Mouse (Mus musculus) embryonic fibroblast, embryonic 13.5 days (primary cell): ENCODE results near the gene Bhmt2. TPM values are rescaled to one million over a fixed set of nuclear protein-coding genes. Genes with fewer than 3 reads are reported as not detected.

Source experiments
- H3K27ac ChIP-seq: 2 replicates; pipeline ENCODE4 v1.5.1; 2012; ENCODE audit warnings: low read length, control low read depth, inconsistent platforms; ENCODE audit not compliant: insufficient read depth
- H3K4me1 ChIP-seq: 2 replicates; pipeline ENCODE4 v1.6.1; 2011; ENCODE audit warnings: low read length; ENCODE audit not compliant: control insufficient read depth, insufficient read depth
- H3K4me3 ChIP-seq: 2 replicates; pipeline ENCODE4 v1.5.1; 2011; ENCODE audit warnings: mild to moderate bottlenecking, control low read depth, low read length; ENCODE audit not compliant: insufficient read depth
- CTCF ChIP-seq: IDR thresholded peaks from 2 replicates; pipeline ENCODE4 v1.5.1; 2011; ENCODE audit warnings: mild to moderate bottlenecking, control low read depth, low read length, moderate library complexity, borderline replicate concordance; ENCODE audit not compliant: insufficient read depth
- POLR2A ChIP-seq: IDR thresholded peaks from 2 replicates; pipeline ENCODE4 v1.6.1; 2011; ENCODE audit warnings: low read depth, mild to moderate bottlenecking, control low read depth, low read length, moderate library complexity
- polyA plus RNA-seq: library from polyadenylated mRNA; stranded (reverse); fragments of >200 nt; gene quantifications from 2 replicates; pipeline ENCODE4 v1.2.4, GENCODE M21; 2011; ENCODE audit warnings: low read depth; ENCODE audit not compliant: missing spikeins, insufficient read length

The Bhmt2 gene
- polyA plus RNA-seq, 1 experiment, result not detected

DNA sequence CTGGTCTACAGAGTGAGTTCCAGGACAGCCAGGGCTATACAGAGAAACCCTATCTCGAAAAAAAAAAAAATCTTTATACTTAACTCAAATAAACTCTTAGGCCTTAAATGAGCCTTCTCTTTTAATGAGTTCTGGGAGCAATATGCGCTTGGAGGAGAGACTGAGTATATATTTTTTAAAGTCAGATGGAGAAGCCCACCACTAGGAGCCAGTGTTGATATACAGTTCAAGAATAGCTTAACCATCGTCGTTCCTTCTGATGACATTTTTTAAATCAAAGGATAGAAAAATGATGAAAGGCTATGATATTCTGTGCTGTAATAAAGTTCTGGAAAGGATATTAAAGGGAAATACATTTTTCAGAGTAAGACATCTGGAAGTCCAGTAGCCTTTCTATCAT lies 60.3 kb downstream of the Bhmt2 start:
- no peak overlapping the region for H3K27ac ChIP-seq
- no peaks in the 10 kb centered on the region for H3K4me1 ChIP-seq
- H3K4me3 ChIP-seq, result no peak overlapping the region
- no peak for TF ChIP-seq CTCF
- no peak for TF ChIP-seq POLR2A

DNA sequence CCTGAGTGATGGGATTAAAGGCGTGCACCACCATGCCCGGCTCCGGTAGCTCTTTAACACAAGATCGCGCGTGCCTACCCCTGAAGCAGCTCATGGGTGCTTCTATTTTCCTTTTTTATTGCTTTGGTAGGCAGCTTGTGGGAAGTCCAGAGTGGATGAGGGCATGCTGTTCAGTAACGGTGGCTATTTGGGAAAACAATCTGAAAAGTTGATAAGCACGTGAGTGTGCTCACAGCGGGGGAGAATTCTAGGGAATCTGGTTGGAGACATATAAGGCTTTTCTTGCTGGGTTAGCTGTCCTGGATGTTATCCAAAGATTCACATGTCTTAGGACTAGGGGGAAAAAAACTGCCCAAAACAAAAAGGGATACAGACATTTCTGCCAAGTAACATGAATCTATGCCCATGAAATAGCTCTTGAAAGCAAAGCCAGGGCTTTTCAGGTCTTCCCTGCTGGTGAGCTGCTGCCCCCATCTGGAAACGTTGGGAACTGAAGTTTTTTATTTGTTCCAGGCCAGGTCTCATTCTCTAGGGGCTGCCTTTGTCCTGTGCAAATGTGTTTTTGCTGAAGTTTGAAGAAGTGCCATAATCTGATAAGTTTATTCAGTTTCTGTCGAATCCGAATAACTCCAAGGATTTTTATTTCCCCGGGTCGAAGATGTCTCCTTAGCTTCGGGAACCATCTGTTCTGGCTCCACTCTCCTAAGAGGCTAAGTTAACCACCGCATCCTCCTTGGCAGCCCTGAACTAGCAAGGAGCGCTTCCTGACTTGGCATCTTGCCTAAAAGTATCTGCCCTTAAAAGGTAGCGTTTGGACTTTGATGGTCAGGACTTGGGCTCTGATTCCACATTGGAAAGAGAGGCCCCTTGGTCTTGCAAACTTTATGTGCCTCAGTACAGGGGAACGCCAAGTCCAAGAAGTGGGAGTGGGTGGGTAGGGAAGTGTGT lies 61.2 kb downstream of the Bhmt2 start:
- H3K27ac ChIP-seq, result no peak overlapping the region
- no peak overlapping the region for H3K4me3 ChIP-seq
- H3K4me1 ChIP-seq, result no peaks in the 10 kb centered on the region
- TF ChIP-seq CTCF (peak; percentile 46; the same call in 1 of the 2 replicates), POLR2A (no peak)

DNA sequence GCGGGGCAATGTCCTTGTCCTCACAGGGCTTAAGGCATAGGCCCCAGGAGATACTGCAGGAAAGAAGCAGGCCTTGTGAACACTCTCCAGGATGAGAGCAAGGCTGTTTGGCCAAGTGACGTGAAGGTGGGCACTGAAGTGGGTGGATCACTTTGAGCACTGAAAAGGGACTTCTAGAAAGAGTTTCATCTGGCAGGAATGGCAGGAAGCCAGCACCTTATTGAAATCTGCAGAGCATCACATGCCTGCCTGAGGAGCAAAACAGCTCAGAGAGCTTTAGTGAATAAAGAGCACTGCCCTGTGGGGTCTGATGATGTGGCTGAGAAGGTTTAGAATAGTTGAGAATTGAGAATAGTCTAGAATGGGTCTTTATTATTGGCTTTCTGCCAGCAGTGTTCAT lies 65.6 kb downstream of the Bhmt2 start:
- H3K4me3 ChIP-seq, result no peak overlapping the region
- no peak for TF ChIP-seq POLR2A
- no peak for TF ChIP-seq CTCF

DNA sequence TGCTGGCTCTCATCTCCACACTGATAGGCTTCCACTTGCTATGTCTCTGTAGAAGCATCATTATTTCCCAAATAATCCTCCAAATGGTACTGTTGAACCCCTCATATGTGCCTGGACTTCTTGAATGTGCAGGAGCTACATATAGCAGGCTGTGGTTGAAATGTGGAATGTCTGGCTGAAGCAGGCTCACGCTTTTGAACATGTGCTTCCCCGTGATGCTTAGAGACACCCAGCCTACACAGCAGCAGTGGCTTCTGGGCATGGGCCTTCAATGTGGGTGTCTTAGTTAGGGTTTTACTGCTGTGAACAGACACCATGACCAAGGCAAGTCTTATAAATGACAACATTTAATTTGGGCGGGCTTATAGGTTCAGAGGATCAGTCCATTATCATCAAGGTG lies 66.4 kb downstream of the Bhmt2 start:
- H3K4me1 ChIP-seq, result no peaks in the 10 kb centered on the region
- TF ChIP-seq POLR2A (no peak), CTCF (no peak)
- H3K4me3 ChIP-seq, result no peak overlapping the region
- H3K27ac ChIP-seq, result no peak overlapping the region

More for the DNA sequence above, 65.6 kb downstream of the Bhmt2 start:
- Histone ChIP-seq H3K27ac (no peak overlapping the region), H3K4me1 (no peaks in the 10 kb centered on the region)

DNA sequence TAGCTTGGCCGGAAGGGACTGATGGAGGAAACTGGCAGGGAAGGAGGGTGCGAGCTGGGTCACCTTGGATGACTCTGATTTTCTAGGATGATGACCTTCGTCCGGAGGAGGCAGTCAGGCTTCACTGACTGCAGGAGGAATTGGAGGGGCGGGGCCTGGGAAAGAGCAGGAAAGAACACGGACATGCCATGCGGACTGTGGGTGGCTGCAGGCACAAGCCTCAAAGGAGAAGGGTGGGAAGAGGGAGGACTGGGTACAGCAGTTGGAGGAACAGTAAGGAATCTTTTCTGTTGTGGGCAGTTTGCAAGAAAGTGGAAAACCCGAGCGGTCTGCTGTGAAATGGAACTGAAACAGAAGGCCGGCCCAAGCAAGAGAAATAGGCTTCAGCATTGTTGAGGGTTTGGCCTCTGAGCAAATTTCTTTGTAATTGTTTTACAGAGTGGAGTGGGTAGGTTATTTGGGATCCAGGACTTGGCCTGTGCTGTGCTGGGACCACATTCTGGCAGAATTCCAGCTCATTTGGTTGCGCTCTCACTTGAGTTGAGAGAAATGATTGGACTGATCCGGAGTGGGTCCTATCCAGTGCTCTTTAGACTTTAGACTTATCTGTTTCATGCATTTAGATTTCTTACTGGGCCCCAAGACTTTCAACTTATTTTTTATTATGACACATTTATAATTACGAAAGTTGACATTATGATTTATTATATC lies 67.1 kb downstream of the Bhmt2 start:
- Histone ChIP-seq H3K4me3 (no peak overlapping the region), H3K27ac (no peak overlapping the region), H3K4me1 (no peaks in the 10 kb centered on the region)
- no peak for TF ChIP-seq POLR2A
- TF ChIP-seq CTCF, result no peak

Other genes starting within 250 kb of the Bhmt2 start
- gene Jmy, start 174.5 kb downstream of the Bhmt2 start, polyA plus RNA-seq, result 14.4 and 17.0 TPM in 2 replicates
- not detected in 2 replicates for gene Bhmt, start 36.3 kb downstream of the Bhmt2 start, polyA plus RNA-seq
- not detected in 2 replicates for gene Dmgdh, start 131 bp upstream of the Bhmt2 start, polyA plus RNA-seq
- gene Arsb, start 97.3 kb upstream of the Bhmt2 start, polyA plus RNA-seq, result 36.1 and 42.1 TPM in 2 replicates